Mouse (Mus musculus) adrenal gland, postnatal 14 days (tissue): ENCODE data around the gene Map2k3. TPM values are rescaled to one million over a fixed set of nuclear protein-coding genes. Genes with fewer than 3 reads are reported as not detected.
A peak's percentile ranks its signal among the peaks of the same experiment; 100 is the strongest.

Experiments
- DNase-seq: peaks from one replicate; pipeline ENCODE4 v3.0.0; 2021; ENCODE audit warnings: mixed read lengths
- total RNA-seq: library from RNA; stranded (reverse); gene quantifications from 2 replicates; pipeline ENCODE4 v1.2.3, GENCODE M21; 2021

The Map2k3 gene
- total RNA-seq, 1 experiment from 2014 or later = 74.3 TPM

GRCm38 (mm10) chr11:60958948-60959347, 27.1 kb downstream of the Map2k3 start:
- DNase-seq = no peak

- no peak for DNase-seq
These were observed 29.3 kb downstream of the Map2k3 start for GRCm38 (mm10) chr11:60961176-60961575.

- no peak for DNase-seq
These were observed 30.9 kb downstream of the Map2k3 start for GRCm38 (mm10) chr11:60962709-60963108.

- DNase-seq = no peak
These were observed 35.1 kb downstream of the Map2k3 start for GRCm38 (mm10) chr11:60966974-60967373.

- DNase-seq = no peak
These were observed 43.3 kb downstream of the Map2k3 start for GRCm38 (mm10) chr11:60975097-60975496.

GRCm38 (mm10) chr11:60976234-60976633, 44.4 kb downstream of the Map2k3 start:
- no peak for DNase-seq

- DNase-seq = no peak
These were observed 44.9 kb downstream of the Map2k3 start for GRCm38 (mm10) chr11:60976742-60977141.

- DNase-seq = peak; percentile 74
These were observed 45.3 kb downstream of the Map2k3 start for GRCm38 (mm10) chr11:60977153-60977552.

- no peak for DNase-seq
These were observed 46.8 kb downstream of the Map2k3 start for GRCm38 (mm10) chr11:60978658-60979057.

GRCm38 (mm10) chr11:60979788-60980187, 48.0 kb downstream of the Map2k3 start:
- no peak for DNase-seq

GRCm38 (mm10) chr11:60981693-60982486, 50.1 kb downstream of the Map2k3 start:
- peak; percentile 21 for DNase-seq

GRCm38 (mm10) chr11:60984912-60985558, 53.2 kb downstream of the Map2k3 start:
- DNase-seq = peak; percentile 43

GRCm38 (mm10) chr11:60990428-60990827, 58.6 kb downstream of the Map2k3 start:
- no peak for DNase-seq

Other genes starting within 250 kb of the Map2k3 start
- gene Llgl1, start 232.3 kb upstream of the Map2k3 start, total RNA-seq = 23.7 and 28.8 TPM in 2 replicates
- 126 and 137 TPM in 2 replicates for gene Flii, start 204.8 kb upstream of the Map2k3 start, total RNA-seq
- 30.8 and 36.0 TPM in 2 replicates for gene Mief2, start 203.6 kb upstream of the Map2k3 start, total RNA-seq
- 9.2 and 9.7 TPM in 2 replicates for gene Top3a, start 154.7 kb upstream of the Map2k3 start, total RNA-seq
- 20.8 and 22.4 TPM in 2 replicates for gene Smcr8, start 154.5 kb upstream of the Map2k3 start, total RNA-seq
- 87.9 and 89.6 TPM in 2 replicates for gene Shmt1, start 120.3 kb upstream of the Map2k3 start, total RNA-seq
- gene Dhrs7b, start 101.4 kb upstream of the Map2k3 start, total RNA-seq = 42.8 and 44.0 TPM in 2 replicates
- 48.9 and 49.8 TPM in 2 replicates for gene Tmem11, start 52.8 kb upstream of the Map2k3 start, total RNA-seq
- gene Natd1, start 17.3 kb upstream of the Map2k3 start, total RNA-seq = 17.9 and 18.4 TPM in 2 replicates
- gene Kcnj12, start 90.5 kb downstream of the Map2k3 start, total RNA-seq = 1.5 and 1.6 TPM in 2 replicates
- 0.85 and 3.9 TPM in 2 replicates for gene Tnfrsf13b, start 194.7 kb downstream of the Map2k3 start, total RNA-seq
- gene Usp22, start 243.0 kb downstream of the Map2k3 start, total RNA-seq = 53.0 and 58.2 TPM in 2 replicates